Comparison of ENCODE assay signal across 9 mouse cellular contexts in genomic region chr6:53574097-53574496, GRCm38 (mm10).
DNase-seq lines count a peak whose midpoint lies in the region; ATAC-seq and TF ChIP-seq lines count a peak whose summit lies in the region.
"Had no signal": no experiment of that assay in that cellular context is flagged by ENCODE, and none has a peak within 500 bp of the region (broad histone marks: within the 10 kb centered on the region; RNA-seq: fewer than 3 reads in every experiment).

No protein-coding gene starts in this region.

- H3K27me3 ChIP-seq in kidney, embryonic 16.5 days (ENCODE audit: insufficient read depth, low read length): peaks cover 3% of the 10 kb centered on the region
- no peaks in the 10 kb centered on the region for H3K27me3 ChIP-seq in kidney, adult 2 months (replicated peaks; ENCODE audit: control insufficient read depth, insufficient read depth, low read length)
- no peaks in the 10 kb centered on the region for H3K27me3 ChIP-seq in embryonic facial prominence, embryonic 12.5 days
- no peaks in the 10 kb centered on the region for H3K27me3 ChIP-seq in hindbrain, embryonic 13.5 days
- H3K27me3 ChIP-seq in midbrain, postnatal 0 days (ENCODE audit: insufficient read depth, low read length): peaks cover 4% of the 10 kb centered on the region; the same call in 1 of the 2 replicates

- ATAC-seq in kidney, embryonic 16.5 days (ENCODE audit: low FRiP score, low TSS enrichment): no peak
- ATAC-seq in embryonic facial prominence, embryonic 12.5 days (ENCODE audit: insufficient number of reproducible peaks, insufficient read depth, low FRiP score, low TSS enrichment): peak; percentile 57
- no peak for ATAC-seq in hindbrain, embryonic 13.5 days (ENCODE audit: low FRiP score)
- ATAC-seq in midbrain, postnatal 0 days (ENCODE audit: low FRiP score): no peak

- peak overlapping the region; percentile 62 for H3K4me2 ChIP-seq in kidney, embryonic 16.5 days (replicated peaks; ENCODE audit: low read depth, low read length)
- H3K4me2 ChIP-seq in embryonic facial prominence, embryonic 12.5 days (replicated peaks): peak overlapping the region; percentile 53
- peak overlapping the region; percentile 48 for H3K4me2 ChIP-seq in hindbrain, embryonic 13.5 days
- H3K4me2 ChIP-seq in midbrain, postnatal 0 days (ENCODE audit: low read depth, low read length, poor library complexity, severe bottlenecking): peak overlapping the region; percentile 42

- H3K36me3 ChIP-seq in kidney, embryonic 16.5 days (ENCODE audit: insufficient read depth, low read length): no peaks in the 10 kb centered on the region
- H3K36me3 ChIP-seq in kidney, adult 2 months (ENCODE audit: control insufficient read depth, insufficient read depth, low read length): no peaks in the 10 kb centered on the region
- H3K36me3 ChIP-seq in embryonic facial prominence, embryonic 12.5 days: no peaks in the 10 kb centered on the region
- no peaks in the 10 kb centered on the region for H3K36me3 ChIP-seq in hindbrain, embryonic 13.5 days
- H3K36me3 ChIP-seq in midbrain, postnatal 0 days (ENCODE audit: insufficient read depth, low read length): no peaks in the 10 kb centered on the region

- peaks cover 21% of the 10 kb centered on the region for H3K4me1 ChIP-seq in kidney, embryonic 16.5 days (ENCODE audit: insufficient read depth, low read length)
- no peaks in the 10 kb centered on the region for H3K4me1 ChIP-seq in kidney, adult 2 months (ENCODE audit: control insufficient read depth, insufficient read depth, low read length)
- H3K4me1 ChIP-seq in embryonic facial prominence, embryonic 12.5 days: peaks cover 43% of the 10 kb centered on the region
- peaks cover 43% of the 10 kb centered on the region for H3K4me1 ChIP-seq in hindbrain, embryonic 13.5 days (replicated peaks)
- H3K4me1 ChIP-seq in midbrain, postnatal 0 days (ENCODE audit: insufficient read depth, low read length): no peaks in the 10 kb centered on the region

- H3K27ac ChIP-seq in kidney, embryonic 16.5 days (ENCODE audit: low read length): no peak overlapping the region
- H3K27ac ChIP-seq in kidney, adult 2 months (ENCODE audit: insufficient read depth, low read depth, low read length): no peak overlapping the region
- peak overlapping the region; percentile 83 for H3K27ac ChIP-seq in embryonic facial prominence, embryonic 12.5 days
- peak overlapping the region; percentile 30; the same call in 1 of the 2 replicates for H3K27ac ChIP-seq in hindbrain, embryonic 13.5 days
- 0 out of 2 replicates have a peak overlapping the region, but pooled peaks have one; percentile 18 for H3K27ac ChIP-seq in midbrain, postnatal 0 days (ENCODE audit: low read depth, low read length)

- H3K9me3 ChIP-seq in kidney, embryonic 16.5 days (ENCODE audit: low read length): no peaks in the 10 kb centered on the region
- no peaks in the 10 kb centered on the region for H3K9me3 ChIP-seq in embryonic facial prominence, embryonic 12.5 days
- no peaks in the 10 kb centered on the region for H3K9me3 ChIP-seq in hindbrain, embryonic 13.5 days
- no peaks in the 10 kb centered on the region for H3K9me3 ChIP-seq in midbrain, postnatal 0 days (ENCODE audit: low read length)

- no peak for DNase-seq in kidney, adult 2 months
- no peak for DNase-seq in midbrain, postnatal 0 days (ENCODE audit: low spot score)
- DNase-seq in ovary, postnatal 10 days (ENCODE audit: low spot score): no peak
- no peak for DNase-seq in right cerebral cortex, postnatal 25 days
- DNase-seq: left cerebral cortex, postnatal 4 days had no signal

- 43% methylated on average over 12 of the region's 12 CpGs for WGBS in kidney, embryonic 16.5 days
- 58% methylated on average over 12 of the region's 12 CpGs for WGBS in kidney, adult 2 months
- 15% methylated on average over 12 of the region's 12 CpGs for WGBS in embryonic facial prominence, embryonic 12.5 days
- WGBS in hindbrain, embryonic 13.5 days: 48% methylated on average over 12 of the region's 12 CpGs
- WGBS in midbrain, postnatal 0 days: 28% methylated on average over 12 of the region's 12 CpGs

- TF ChIP-seq CTCF in kidney, adult 2 months (conservative IDR thresholded peaks at IDR 0.05; ENCODE audit: insufficient read depth, insufficient read length, low read depth, low read length): no peak
- TF ChIP-seq CTCF in midbrain, postnatal 0 days (IDR thresholded peaks at IDR 0.05): no peak

- peak overlapping the region; percentile 38; the same call in 1 of the 2 replicates for H3K4me3 ChIP-seq in kidney, embryonic 16.5 days (ENCODE audit: low read length)
- H3K4me3 ChIP-seq in kidney, adult 2 months (ENCODE audit: insufficient read depth, low read depth, low read length): no peak overlapping the region
- peak overlapping the region; percentile 27 for H3K4me3 ChIP-seq in embryonic facial prominence, embryonic 12.5 days
- H3K4me3 ChIP-seq in hindbrain, embryonic 13.5 days: peak overlapping the region; percentile 30
- peak overlapping the region; percentile 26 for H3K4me3 ChIP-seq in midbrain, postnatal 0 days (ENCODE audit: low read depth, low read length)
- H3K4me3 ChIP-seq: erythroblast, embryonic 14.5 days had no signal

- no peak overlapping the region for H3K9ac ChIP-seq in kidney, embryonic 16.5 days (replicated peaks; ENCODE audit: low read length)
- H3K9ac ChIP-seq in embryonic facial prominence, embryonic 12.5 days: 0 out of 2 replicates have a peak overlapping the region, but pooled peaks have one; percentile 11
- H3K9ac ChIP-seq in hindbrain, embryonic 13.5 days: peak overlapping the region; percentile 63
- H3K9ac ChIP-seq in midbrain, postnatal 0 days (replicated peaks; ENCODE audit: low read length, poor library complexity, severe bottlenecking): no peak overlapping the region

- TF ChIP-seq POLR2A in kidney, adult 2 months (IDR thresholded peaks at IDR 0.05; ENCODE audit: low read depth, low read length): no peak

Comparison
In these comparisons a context has a peak if more than half of its experiments do, and no peak if none do; other contexts are left out.
1. H3K27ac ChIP-seq: peak in embryonic facial prominence, embryonic 12.5 days (single experiment), hindbrain, embryonic 13.5 days (single experiment) and midbrain, postnatal 0 days (single experiment); none in kidney, embryonic 16.5 days (single experiment) and kidney, adult 2 months (single experiment).
2. H3K9ac ChIP-seq: peak in embryonic facial prominence, embryonic 12.5 days (single experiment) and hindbrain, embryonic 13.5 days (single experiment); none in kidney, embryonic 16.5 days (single experiment) and midbrain, postnatal 0 days (single experiment).
3. Peak in every context shown above with its lines, with median percentiles within 50 percentile points of each other: H3K4me2 ChIP-seq.